Mouse (Mus musculus) lung, postnatal 0 days (tissue): ENCODE results near the gene Cemip2.

ENCODE experiments used
- CTCF ChIP-seq: IDR thresholded peaks from 2 replicates; pipeline ENCODE4 v1.5.1; 2016; ENCODE audit warnings: antibody characterized with exemption, mild to moderate bottlenecking
- EP300 ChIP-seq: IDR thresholded peaks from 2 replicates; pipeline ENCODE4 v1.6.1; 2016; ENCODE audit warnings: antibody characterized with exemption, mild to moderate bottlenecking, control low read depth

- no peak for TF ChIP-seq CTCF
- TF ChIP-seq EP300 = no peak
Observed at GRCm38 (mm10) chr19:21855421-21856128, 77.4 kb downstream of the Cemip2 start.
